Mouse (Mus musculus) splenic B cell, adult 2 months (primary cell): ENCODE measurements around the gene Pabpn1l.
A peak's percentile ranks its signal among the peaks of the same experiment; 100 is the strongest.

Experiments used
- DNase-seq: peaks from one replicate; pipeline ENCODE4 v3.0.0-alpha.2; 2011; ENCODE audit warnings: low read depth, low spot score
- H3K27me3 ChIP-seq: 2 replicates; pipeline ENCODE4 v1.6.1; 2012; ENCODE audit warnings: mild to moderate bottlenecking, low read length, moderate library complexity, mixed read lengths; ENCODE audit not compliant: control insufficient read depth, poor library complexity, insufficient read depth, severe bottlenecking
- H3K36me3 ChIP-seq: 2 replicates; pipeline ENCODE4 v1.6.1; 2012; ENCODE audit warnings: mild to moderate bottlenecking, low read length, moderate library complexity, mixed read lengths; ENCODE audit not compliant: control insufficient read depth, poor library complexity, insufficient read depth, severe bottlenecking

The Pabpn1l gene

GRCm38 (mm10) chr8:122622727-122623126 is at the start of gene Pabpn1l:
Gene Pabpn1l (minus strand): TSS chr8:122622739.
- no peak for DNase-seq
- H3K27me3 ChIP-seq: no peaks in the 10 kb centered on the region
- no peaks in the 10 kb centered on the region for H3K36me3 ChIP-seq

- no peaks in the 10 kb centered on the region for H3K27me3 ChIP-seq
- H3K36me3 ChIP-seq: no peaks in the 10 kb centered on the region; the same call in 1 of the 2 replicates
- no peak for DNase-seq
These were observed 49.4 kb upstream of the Pabpn1l start for GRCm38 (mm10) chr8:122671894-122672293.

GRCm38 (mm10) chr8:122670718-122671117 is 48.2 kb upstream of the Pabpn1l start:
- Histone ChIP-seq H3K36me3 (no peaks in the 10 kb centered on the region; the same call in 1 of the 2 replicates), H3K27me3 (no peaks in the 10 kb centered on the region)
- no peak for DNase-seq

GRCm38 (mm10) chr8:122670001-122670400 is 47.5 kb upstream of the Pabpn1l start:
- Histone ChIP-seq H3K27me3 (no peaks in the 10 kb centered on the region), H3K36me3 (no peaks in the 10 kb centered on the region; the same call in 1 of the 2 replicates)
- DNase-seq: no peak

- no peaks in the 10 kb centered on the region for H3K27me3 ChIP-seq
- H3K36me3 ChIP-seq: no peaks in the 10 kb centered on the region; the same call in 1 of the 2 replicates
- no peak for DNase-seq
These were observed 46.8 kb upstream of the Pabpn1l start for GRCm38 (mm10) chr8:122669370-122669769.

- no peak for DNase-seq
- Histone ChIP-seq H3K27me3 (no peaks in the 10 kb centered on the region), H3K36me3 (no peaks in the 10 kb centered on the region; the same call in 1 of the 2 replicates)
These were observed 45.3 kb upstream of the Pabpn1l start for GRCm38 (mm10) chr8:122667854-122668253.

- DNase-seq: peak; percentile 62
- Histone ChIP-seq H3K27me3 (no peaks in the 10 kb centered on the region), H3K36me3 (no peaks in the 10 kb centered on the region; the same call in 1 of the 2 replicates)
These were observed 44.3 kb upstream of the Pabpn1l start for GRCm38 (mm10) chr8:122666827-122667226.

- DNase-seq: peak; percentile 50
- Histone ChIP-seq H3K36me3 (no peaks in the 10 kb centered on the region; the same call in 1 of the 2 replicates), H3K27me3 (no peaks in the 10 kb centered on the region)
These were observed 43.8 kb upstream of the Pabpn1l start for GRCm38 (mm10) chr8:122666338-122666764.

- no peak for DNase-seq
- Histone ChIP-seq H3K36me3 (no peaks in the 10 kb centered on the region), H3K27me3 (no peaks in the 10 kb centered on the region)
These were observed 43.3 kb upstream of the Pabpn1l start for GRCm38 (mm10) chr8:122665667-122666316.

GRCm38 (mm10) chr8:122665221-122665620 is 42.7 kb upstream of the Pabpn1l start:
- no peaks in the 10 kb centered on the region for H3K36me3 ChIP-seq
- peak; percentile 36 for DNase-seq
- no peaks in the 10 kb centered on the region for H3K27me3 ChIP-seq

- Histone ChIP-seq H3K27me3 (no peaks in the 10 kb centered on the region), H3K36me3 (no peaks in the 10 kb centered on the region)
- DNase-seq: no peak
These were observed 41.1 kb upstream of the Pabpn1l start for GRCm38 (mm10) chr8:122663670-122664069.

- Histone ChIP-seq H3K27me3 (no peaks in the 10 kb centered on the region), H3K36me3 (no peaks in the 10 kb centered on the region)
- DNase-seq: no peak
These were observed 40.6 kb upstream of the Pabpn1l start for GRCm38 (mm10) chr8:122663106-122663505.

- Histone ChIP-seq H3K27me3 (no peaks in the 10 kb centered on the region), H3K36me3 (no peaks in the 10 kb centered on the region)
- no peak for DNase-seq
These were observed 39.4 kb upstream of the Pabpn1l start for GRCm38 (mm10) chr8:122661894-122662293.

GRCm38 (mm10) chr8:122661138-122661537 is 38.6 kb upstream of the Pabpn1l start:
- no peak for DNase-seq
- Histone ChIP-seq H3K27me3 (no peaks in the 10 kb centered on the region), H3K36me3 (no peaks in the 10 kb centered on the region)

GRCm38 (mm10) chr8:122660022-122660421 is 37.5 kb upstream of the Pabpn1l start:
- no peaks in the 10 kb centered on the region for H3K36me3 ChIP-seq
- DNase-seq: peak; percentile 56
- no peaks in the 10 kb centered on the region for H3K27me3 ChIP-seq

- no peaks in the 10 kb centered on the region for H3K36me3 ChIP-seq
- no peak for DNase-seq
- no peaks in the 10 kb centered on the region for H3K27me3 ChIP-seq
These were observed 36.2 kb upstream of the Pabpn1l start for GRCm38 (mm10) chr8:122658807-122659160.
